Mouse (Mus musculus): ENCODE results near the gene Serinc5.

The Serinc5 gene

GRCm38 (mm10) chr13:92665008-92665407 lies 54.1 kb downstream of the Serinc5 start:
- in situ Hi-C loops (cut with MboI, MseI): no loop called here

- in situ Hi-C loops (cut with MboI, MseI): no loop called here
Measured at GRCm38 (mm10) chr13:92668214-92668985, 57.5 kb downstream of the Serinc5 start.

- in situ Hi-C loops (cut with MboI, MseI): no loop called here
Measured at GRCm38 (mm10) chr13:92671727-92672126, 60.8 kb downstream of the Serinc5 start.

GRCm38 (mm10) chr13:92674676-92675075 lies 63.8 kb downstream of the Serinc5 start:
- in situ Hi-C loops (cut with MboI, MseI): loop anchor here (5.0 to 25.0 kb wide), 2 partner anchors 47 to 1137 kb away; no protein-coding TSS in a partner anchor

- in situ Hi-C loops (cut with MboI, MseI): loop anchor here (5.0 to 25.0 kb wide), 2 partner anchors 48 to 1138 kb away; no protein-coding TSS in a partner anchor
Measured at GRCm38 (mm10) chr13:92675308-92675707, 64.4 kb downstream of the Serinc5 start.

GRCm38 (mm10) chr13:92675897-92676584 lies 65.2 kb downstream of the Serinc5 start:
- in situ Hi-C loops (cut with MboI, MseI): loop anchor here (5.0 to 25.0 kb wide), 2 partner anchors 49 to 1139 kb away; no protein-coding TSS in a partner anchor

- in situ Hi-C loops (cut with MboI, MseI): loop anchor here (5.0 to 25.0 kb wide), 2 partner anchors 50 to 1140 kb away; no protein-coding TSS in a partner anchor
Measured at GRCm38 (mm10) chr13:92677656-92678055, 66.8 kb downstream of the Serinc5 start.

- in situ Hi-C loops (cut with MboI, MseI): loop anchor here (5.0 to 25.0 kb wide), 2 partner anchors 52 to 1142 kb away; no protein-coding TSS in a partner anchor
Measured at GRCm38 (mm10) chr13:92679661-92680060, 68.8 kb downstream of the Serinc5 start.

- in situ Hi-C loops (cut with MboI, MseI): loop anchor here (25.0 kb wide), 1 partner anchor 1144 kb away; no protein-coding TSS in a partner anchor
Measured at GRCm38 (mm10) chr13:92681541-92681940, 70.7 kb downstream of the Serinc5 start.

GRCm38 (mm10) chr13:92682833-92683232 lies 71.9 kb downstream of the Serinc5 start:
- in situ Hi-C loops (cut with MboI, MseI): loop anchor here (25.0 kb wide), 1 partner anchor 1146 kb away; no protein-coding TSS in a partner anchor

- in situ Hi-C loops (cut with MboI, MseI): loop anchor here (25.0 kb wide), 1 partner anchor 1146 kb away; no protein-coding TSS in a partner anchor
Measured at GRCm38 (mm10) chr13:92683464-92683863, 72.6 kb downstream of the Serinc5 start.

- in situ Hi-C loops (cut with MboI, MseI): loop anchor here (25.0 kb wide), 1 partner anchor 1147 kb away; no protein-coding TSS in a partner anchor
Measured at GRCm38 (mm10) chr13:92684310-92684709, 73.4 kb downstream of the Serinc5 start.

GRCm38 (mm10) chr13:92685273-92685672 lies 74.4 kb downstream of the Serinc5 start:
- in situ Hi-C loops (cut with MboI, MseI): loop anchor here (25.0 kb wide), 1 partner anchor 1148 kb away; no protein-coding TSS in a partner anchor

GRCm38 (mm10) chr13:92687151-92687550 lies 76.3 kb downstream of the Serinc5 start:
- in situ Hi-C loops (cut with MboI, MseI): loop anchor here (25.0 kb wide), 1 partner anchor 1150 kb away; no protein-coding TSS in a partner anchor

- in situ Hi-C loops (cut with MboI, MseI): loop anchor here (25.0 kb wide), 1 partner anchor 1152 kb away; no protein-coding TSS in a partner anchor
Measured at GRCm38 (mm10) chr13:92689061-92689460, 78.2 kb downstream of the Serinc5 start.

GRCm38 (mm10) chr13:92693866-92694550 lies 83.1 kb downstream of the Serinc5 start:
- in situ Hi-C loops (cut with MboI, MseI): loop anchor here (25.0 kb wide), 1 partner anchor 1157 kb away; no protein-coding TSS in a partner anchor

GRCm38 (mm10) chr13:92696491-92696939 lies 85.6 kb downstream of the Serinc5 start:
- in situ Hi-C loops (cut with MboI, MseI): loop anchor here (25.0 kb wide), 1 partner anchor 1159 kb away; no protein-coding TSS in a partner anchor

- in situ Hi-C loops (cut with MboI, MseI): loop anchor here (25.0 kb wide), 1 partner anchor 1160 kb away; no protein-coding TSS in a partner anchor
Measured at GRCm38 (mm10) chr13:92697141-92697540, 86.2 kb downstream of the Serinc5 start.

- in situ Hi-C loops (cut with MboI, MseI): loop anchor here (25.0 kb wide), 1 partner anchor 1161 kb away; no protein-coding TSS in a partner anchor
Measured at GRCm38 (mm10) chr13:92698781-92699180, 87.9 kb downstream of the Serinc5 start.

GRCm38 (mm10) chr13:92699395-92699794 lies 88.5 kb downstream of the Serinc5 start:
- in situ Hi-C loops (cut with MboI, MseI): loop anchor here (25.0 kb wide), 1 partner anchor 1162 kb away; no protein-coding TSS in a partner anchor

- in situ Hi-C loops (cut with MboI, MseI): no loop called here
Measured at GRCm38 (mm10) chr13:92702035-92702434, 91.1 kb downstream of the Serinc5 start.

Measured in regulatory T cell (primary cell).